Mouse (Mus musculus): ENCODE measurements around the gene Pnmal2.

The Pnmal2 gene

GRCm38 (mm10) chr7:16987541-16988149 is 43.2 kb downstream of the Pnmal2 start:
- no peak for DNase-seq

GRCm38 (mm10) chr7:16988405-16988804 is 43.9 kb downstream of the Pnmal2 start:
- no peak for DNase-seq

GRCm38 (mm10) chr7:16990006-16990744 is 45.7 kb downstream of the Pnmal2 start:
- no peak for DNase-seq

- DNase-seq, result no peak
These were observed 47.4 kb downstream of the Pnmal2 start for GRCm38 (mm10) chr7:16991681-16992450.

GRCm38 (mm10) chr7:16992451-16992807 is 47.9 kb downstream of the Pnmal2 start, which contains the start of gene Ccdc8:
Gene Ccdc8, plus strand, starts transcription at chr7:16992708.
- no peak for DNase-seq

- no peak for DNase-seq
These were observed 49.3 kb downstream of the Pnmal2 start for GRCm38 (mm10) chr7:16993651-16994399.

- DNase-seq, result no peak
These were observed 49.9 kb downstream of the Pnmal2 start for GRCm38 (mm10) chr7:16994400-16994799.

- no peak for DNase-seq
These were observed 50.9 kb downstream of the Pnmal2 start for GRCm38 (mm10) chr7:16995345-16995744.
